Mouse (Mus musculus): Measurements from ENCODE around the gene Pimreg. TPM values are rescaled to one million over a fixed set of nuclear protein-coding genes. Genes with fewer than 3 reads are reported as not detected.

Gene Pimreg
- total RNA-seq, 2 experiments from 2014 or later = 1.1 to 2.5 TPM

DNA sequence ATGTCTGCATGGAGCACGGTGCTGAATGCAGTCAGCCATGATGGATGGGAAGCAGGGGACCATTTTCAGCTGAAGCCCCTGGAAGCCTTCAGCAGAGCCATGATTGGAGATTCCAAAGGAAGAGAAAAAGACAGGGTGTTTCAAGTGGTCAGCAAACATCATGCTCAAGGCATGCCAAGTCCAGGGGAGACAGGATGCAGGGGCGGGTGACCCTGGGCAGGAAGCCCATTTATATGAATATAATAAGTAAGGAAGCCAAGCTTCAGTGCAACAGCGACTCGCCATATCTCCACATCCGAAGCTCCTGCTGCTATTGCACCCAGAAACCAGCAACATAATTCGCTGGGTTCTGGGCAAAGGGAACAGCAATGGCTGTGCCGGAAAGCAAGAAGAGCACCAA, 52.6 kb downstream of the Pimreg start:
- no peak for DNase-seq (ENCODE audit: low spot score in 2 of 2)
- intact Hi-C loops (cut with DNase I) = loop anchor here (5.0 kb wide), 1 partner anchor 42 kb away; no protein-coding TSS in a partner anchor

GRCm38 (mm10) chr11:72095994-72096393, 54.2 kb downstream of the Pimreg start:
- no peak for DNase-seq (ENCODE audit: low spot score in 2 of 2)
- intact Hi-C loops (cut with DNase I) = no loop called here

Other genes with a start within 250 kb of the Pimreg start
- gene Aipl1, start 4.5 kb upstream of the Pimreg start, total RNA-seq (2021) = not detected
- 10 to 100 TPM; 56.9 to 61.3 TPM for gene Pitpnm3, start 93.7 kb downstream of the Pimreg start, total RNA-seq (2021)
- 10 to 100 TPM; 11.8 to 13.3 TPM for gene Gm43951, start 164.8 kb downstream of the Pimreg start, total RNA-seq (2021)
- 10 to 100 TPM; 25.8 to 34.3 TPM for gene 4933427D14Rik, start 165.4 kb downstream of the Pimreg start, total RNA-seq (2021)
- 10 to 100 TPM; 33.6 to 36.7 TPM for gene Txndc17, start 165.5 kb downstream of the Pimreg start, total RNA-seq (2021)
- 10 to 100 TPM; 15.9 to 16.6 TPM for gene Med31, start 173.6 kb downstream of the Pimreg start, total RNA-seq (2021)
- 10 to 100 TPM; 17.2 to 24.0 TPM for gene Slc13a5, start 225.2 kb downstream of the Pimreg start, total RNA-seq (2021)